Mouse (Mus musculus) myocyte (in vitro differentiated cells): ENCODE measurements around the gene Zmynd11. TPM values are rescaled to one million over a fixed set of nuclear protein-coding genes. Genes with fewer than 3 reads are reported as not detected.
A peak's percentile ranks its signal among the peaks of the same experiment; 100 is the strongest.

Experiments used
- H3K27me3 ChIP-seq: one replicate; pipeline ENCODE4 v1.6.1; 2011; ENCODE audit not compliant: control insufficient read depth, insufficient read depth, insufficient read length
- H3K36me3 ChIP-seq: one replicate; pipeline ENCODE4 v1.6.1; 2011; ENCODE audit not compliant: control insufficient read depth, insufficient read depth
- H3K4me2 ChIP-seq: one replicate; pipeline ENCODE4 v1.6.1; 2011; ENCODE audit warnings: low read depth, control low read depth
- H3K4me3 ChIP-seq: one replicate; pipeline ENCODE4 v1.5.1; 2011; ENCODE audit warnings: mild to moderate bottlenecking, control low read depth, moderate library complexity
- H3K79me2 ChIP-seq: one replicate; pipeline ENCODE4 v1.6.1; 2011; ENCODE audit not compliant: control insufficient read depth, insufficient read depth
- H3ac ChIP-seq: one replicate; pipeline ENCODE4 v1.6.1; 2011; ENCODE audit not compliant: control insufficient read depth, insufficient read length
- CEBPB ChIP-seq: IDR thresholded peaks from 2 replicates; pipeline ENCODE4 v1.6.1; 2011; ENCODE audit warnings: mild to moderate bottlenecking, moderate library complexity; ENCODE audit not compliant: poor library complexity, insufficient read depth, severe bottlenecking
- E2F4 ChIP-seq: IDR thresholded peaks from one replicate; pipeline ENCODE4 v1.6.1; 2011; ENCODE audit warnings: mild to moderate bottlenecking, control low read depth, moderate library complexity; ENCODE audit not compliant: insufficient read depth
- MAX ChIP-seq: IDR thresholded peaks from one replicate; pipeline ENCODE4 v1.6.1; 2011; ENCODE audit warnings: low read depth, mild to moderate bottlenecking, control low read depth
- MYOD1 ChIP-seq, 3 experiments: IDR thresholded peaks; one replicate each; pipeline ENCODE4 v1.6.1; 2011; ENCODE audit warnings: control low read depth in 2 of 3, low read depth in 2 of 3, mild to moderate bottlenecking in 2 of 3, moderate library complexity in 1 of 3; ENCODE audit not compliant: insufficient read length in 2 of 3, control insufficient read depth in 1 of 3
- MYOG ChIP-seq, 3 experiments: IDR thresholded peaks; one replicate each; pipeline ENCODE4 v1.6.1; 2011; ENCODE audit warnings: control low read depth in 2 of 3, low read depth in 2 of 3, mild to moderate bottlenecking in 2 of 3; ENCODE audit not compliant: insufficient read length in 2 of 3, control insufficient read depth in 1 of 3, insufficient read depth in 1 of 3
- POLR2A ChIP-seq: IDR thresholded peaks from one replicate; pipeline ENCODE4 v1.6.1; 2011; ENCODE audit warnings: low read depth, mild to moderate bottlenecking, control low read depth, moderate library complexity; ENCODE audit not compliant: insufficient read length
- POLR2AphosphoS2 ChIP-seq: IDR thresholded peaks from one replicate; pipeline ENCODE4 v1.6.1; 2011; ENCODE audit warnings: low read depth, control low read depth; ENCODE audit not compliant: insufficient read length
- REST ChIP-seq: IDR thresholded peaks from one replicate; pipeline ENCODE4 v1.6.1; 2011; ENCODE audit warnings: mild to moderate bottlenecking, control low read depth, moderate library complexity; ENCODE audit not compliant: insufficient read depth, insufficient read length
- SRF ChIP-seq: IDR thresholded peaks from one replicate; pipeline ENCODE4 v1.6.1; 2011; ENCODE audit warnings: low read depth; ENCODE audit not compliant: control insufficient read depth, insufficient read length
- TCF12 ChIP-seq: IDR thresholded peaks from one replicate; pipeline ENCODE4 v1.6.1; 2011; ENCODE audit warnings: mild to moderate bottlenecking, control low read depth; ENCODE audit not compliant: poor library complexity, insufficient read depth, severe bottlenecking
- TCF3 ChIP-seq: IDR thresholded peaks from one replicate; pipeline ENCODE4 v1.6.1; 2011; ENCODE audit warnings: low read depth, control low read depth; ENCODE audit not compliant: insufficient read length
- USF1 ChIP-seq: IDR thresholded peaks from one replicate; pipeline ENCODE4 v1.6.1; 2011; ENCODE audit warnings: low read depth, mild to moderate bottlenecking, control low read depth, moderate library complexity
- polyA plus RNA-seq: library from polyadenylated mRNA; unstranded; fragments of >200 nt; fragmentation: generic; extraction: Trizol; gene quantifications from one replicate; pipeline ENCODE4 v1.2.1, GENCODE M21; 2012; ENCODE audit warnings: missing spikeins

Zmynd11 gene
- polyA plus RNA-seq, 1 experiment, result 39.1 TPM

- H3K79me2 ChIP-seq, result no peaks in the 10 kb centered on the region
Measured at GRCm38 (mm10) chr13:9686261-9686660, 78.9 kb downstream of the Zmynd11 start.

GRCm38 (mm10) chr13:9684153-9684923, 80.8 kb downstream of the Zmynd11 start:
- Histone ChIP-seq H3K4me2 (no peak overlapping the region), H3K4me3 (no peak overlapping the region), H3K79me2 (no peaks in the 10 kb centered on the region), H3K36me3 (peaks cover 35% of the 10 kb centered on the region), H3ac (no peak overlapping the region), H3K27me3 (no peaks in the 10 kb centered on the region)
- TF ChIP-seq REST (no peak), MYOD1 (IDR thresholded peaks at IDR 0.05; ENCODE audit: control insufficient read depth in 1 of 3, insufficient read length in 2 of 3, low read depth in 2 of 3) (no peak), POLR2AphosphoS2 (no peak), E2F4 (no peak), SRF (no peak)

More at GRCm38 (mm10) chr13:9686261-9686660, 78.9 kb downstream of the Zmynd11 start:
- peaks cover 48% of the 10 kb centered on the region for H3K36me3 ChIP-seq
- H3ac ChIP-seq, result no peak overlapping the region
- H3K4me3 ChIP-seq, result no peak overlapping the region
- H3K27me3 ChIP-seq, result no peaks in the 10 kb centered on the region
- TF ChIP-seq REST (no peak), TCF3 (no peak), CEBPB (no peak), MYOD1 (IDR thresholded peaks at IDR 0.05; ENCODE audit: control insufficient read depth in 1 of 3, insufficient read length in 2 of 3, low read depth in 2 of 3) (no peak), MAX (no peak), POLR2A (no peak)
- no peak overlapping the region for H3K4me2 ChIP-seq

- H3K4me2 ChIP-seq, result no peak overlapping the region
- TF ChIP-seq MAX (no peak), E2F4 (no peak), REST (no peak), TCF3 (no peak), POLR2A (no peak), TCF12 (no peak), MYOD1 (IDR thresholded peaks at IDR 0.05; ENCODE audit: control insufficient read depth in 1 of 3, insufficient read length in 2 of 3, low read depth in 2 of 3) (no peak), SRF (no peak), MYOG (IDR thresholded peaks at IDR 0.05; ENCODE audit: control insufficient read depth in 1 of 3, insufficient read depth in 1 of 3, insufficient read length in 2 of 3, low read depth in 2 of 3) (no peak), POLR2AphosphoS2 (no peak), USF1 (no peak), CEBPB (no peak)
- H3K27me3 ChIP-seq, result no peaks in the 10 kb centered on the region
- H3K79me2 ChIP-seq, result no peaks in the 10 kb centered on the region
- no peak overlapping the region for H3ac ChIP-seq
- peaks cover 30% of the 10 kb centered on the region for H3K36me3 ChIP-seq
- no peak overlapping the region for H3K4me3 ChIP-seq
Measured at GRCm38 (mm10) chr13:9683280-9683679, 81.8 kb downstream of the Zmynd11 start.

- H3K79me2 ChIP-seq, result no peaks in the 10 kb centered on the region
- H3K36me3 ChIP-seq, result peaks cover 21% of the 10 kb centered on the region
- H3ac ChIP-seq, result no peak overlapping the region
- TF ChIP-seq MAX, result no peak
- TF ChIP-seq POLR2AphosphoS2, result peak; percentile 5
- TF ChIP-seq MYOG (IDR thresholded peaks at IDR 0.05; ENCODE audit: control insufficient read depth in 1 of 3, insufficient read depth in 1 of 3, insufficient read length in 2 of 3, low read depth in 2 of 3), result no peak
- no peak for TF ChIP-seq MYOD1 (IDR thresholded peaks at IDR 0.05; ENCODE audit: control insufficient read depth in 1 of 3, insufficient read length in 2 of 3, low read depth in 2 of 3)
- no peak for TF ChIP-seq REST
- no peak for TF ChIP-seq SRF
- TF ChIP-seq USF1, result no peak
- no peak for TF ChIP-seq CEBPB
- no peaks in the 10 kb centered on the region for H3K27me3 ChIP-seq
- no peak overlapping the region for H3K4me2 ChIP-seq
- no peak overlapping the region for H3K4me3 ChIP-seq
Measured at GRCm38 (mm10) chr13:9681492-9681891, 83.6 kb downstream of the Zmynd11 start.

GRCm38 (mm10) chr13:9674126-9674525, 91.0 kb downstream of the Zmynd11 start:
- TF ChIP-seq REST, result no peak
- TF ChIP-seq MYOD1 (IDR thresholded peaks at IDR 0.05; ENCODE audit: control insufficient read depth in 1 of 3, insufficient read length in 2 of 3, low read depth in 2 of 3), result no peak
- TF ChIP-seq CEBPB, result no peak
- no peak for TF ChIP-seq E2F4
- TF ChIP-seq USF1, result no peak
- no peak for TF ChIP-seq TCF3
- TF ChIP-seq TCF12, result no peak
- no peak for TF ChIP-seq POLR2AphosphoS2
- TF ChIP-seq MYOG (IDR thresholded peaks at IDR 0.05; ENCODE audit: control insufficient read depth in 1 of 3, insufficient read depth in 1 of 3, insufficient read length in 2 of 3, low read depth in 2 of 3), result no peak
- Histone ChIP-seq H3K79me2 (no peaks in the 10 kb centered on the region), H3K4me2 (no peak overlapping the region), H3K4me3 (no peak overlapping the region), H3ac (no peak overlapping the region), H3K36me3 (no peaks in the 10 kb centered on the region), H3K27me3 (no peaks in the 10 kb centered on the region)
